Mouse (Mus musculus): Measurements from ENCODE around the gene Dnah2. TPM values are rescaled to one million over a fixed set of nuclear protein-coding genes. Genes with fewer than 3 reads are reported as not detected.

Dnah2 gene
- total and polyA plus RNA-seq, 2 experiments from 2014 or later = 3.9 to 9.5 TPM

DNA sequence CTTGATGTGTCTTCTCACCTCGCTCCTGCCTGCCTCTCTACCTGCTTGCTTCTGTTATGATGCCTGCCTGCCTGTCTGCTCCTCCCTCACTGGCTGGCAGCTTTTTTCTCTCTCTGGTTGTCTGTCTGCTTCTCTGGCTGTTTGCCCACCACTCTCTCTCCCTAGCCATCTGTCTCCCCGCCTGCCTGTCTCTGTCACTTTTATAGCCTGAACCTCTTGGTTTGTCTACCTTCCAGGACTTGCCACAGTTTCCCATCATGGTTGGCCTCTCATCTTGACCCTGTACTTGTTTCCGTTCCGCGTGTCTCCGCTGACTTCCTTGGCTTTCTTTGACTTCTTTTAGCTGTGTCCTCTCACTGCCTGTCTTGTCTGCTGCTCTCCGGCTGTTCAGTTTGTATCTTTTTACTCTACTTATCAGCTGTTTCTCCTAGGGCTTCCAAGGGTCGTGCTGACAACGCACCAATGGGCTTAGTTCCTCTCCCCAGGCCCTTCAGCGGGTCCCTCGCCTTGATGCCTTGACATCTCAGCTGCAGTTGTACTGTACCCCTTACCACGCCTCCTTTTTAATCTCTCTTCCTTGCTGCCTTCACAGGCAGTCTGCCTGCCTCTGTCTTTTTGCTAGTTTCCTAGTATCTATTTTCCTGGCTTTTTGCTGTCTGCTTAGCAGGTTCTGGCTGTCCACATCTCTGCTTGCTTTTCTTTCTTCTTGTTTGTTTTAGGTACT lies 176.7 kb downstream of the Dnah2 start:
- H3K4me3 ChIP-seq (ENCODE audit: low read depth, low read length) = no peak overlapping the region
- H3K4me1 ChIP-seq (ENCODE audit: insufficient read depth, low read length) = peaks cover 6% of the 10 kb centered on the region; the same call in 1 of the 2 replicates
- H3K9me3 ChIP-seq (ENCODE audit: low read length) = no peaks in the 10 kb centered on the region
- peak overlapping the region; percentile 35 for H3K4me2 ChIP-seq (ENCODE audit: low read depth, low read length, poor library complexity, severe bottlenecking)
- no peak for ATAC-seq (ENCODE audit: low FRiP score)
- no peaks in the 10 kb centered on the region for H3K27me3 ChIP-seq (ENCODE audit: insufficient read depth, low read length)
- peak overlapping the region; percentile 33; the same call in 1 of the 2 replicates for H3K9ac ChIP-seq (replicated peaks; ENCODE audit: low read length, poor library complexity, severe bottlenecking)
- peak overlapping the region; percentile 63 for H3K27ac ChIP-seq (ENCODE audit: low read depth, low read length)
- H3K36me3 ChIP-seq (ENCODE audit: insufficient read depth, low read length) = peaks cover 5% of the 10 kb centered on the region; the same call in 1 of the 2 replicates
- DNase-seq (ENCODE audit: low spot score) = peak; percentile 67
- WGBS = 36% methylated on average over 12 of the region's 12 CpGs
- no peak for TF ChIP-seq CTCF (IDR thresholded peaks at IDR 0.05)

- peaks cover 5% of the 10 kb centered on the region; the same call in 1 of the 2 replicates for H3K36me3 ChIP-seq (ENCODE audit: insufficient read depth, low read length)
- no peaks in the 10 kb centered on the region for H3K9me3 ChIP-seq (ENCODE audit: low read length)
- H3K27ac ChIP-seq (ENCODE audit: low read depth, low read length) = peak overlapping the region; percentile 63
- no peaks in the 10 kb centered on the region for H3K27me3 ChIP-seq (ENCODE audit: insufficient read depth, low read length)
- 31% methylated on average over 12 of the region's 12 CpGs for WGBS
- peaks cover 6% of the 10 kb centered on the region; the same call in 1 of the 2 replicates for H3K4me1 ChIP-seq (ENCODE audit: insufficient read depth, low read length)
- ATAC-seq (ENCODE audit: low FRiP score) (no peak), DNase-seq (ENCODE audit: low spot score) (no peak)
- TF ChIP-seq CTCF (IDR thresholded peaks at IDR 0.05) = no peak
- H3K4me3 ChIP-seq (ENCODE audit: low read depth, low read length) = peak overlapping the region; percentile 3; the same call in 1 of the 2 replicates
- H3K4me2 ChIP-seq (ENCODE audit: low read depth, low read length, poor library complexity, severe bottlenecking) = peak overlapping the region; percentile 35
- H3K9ac ChIP-seq (replicated peaks; ENCODE audit: low read length, poor library complexity, severe bottlenecking) = peak overlapping the region; percentile 33; the same call in 1 of the 2 replicates
Observed at GRCm38 (mm10) chr11:69371601-69372000, 177.3 kb downstream of the Dnah2 start.

DNA sequence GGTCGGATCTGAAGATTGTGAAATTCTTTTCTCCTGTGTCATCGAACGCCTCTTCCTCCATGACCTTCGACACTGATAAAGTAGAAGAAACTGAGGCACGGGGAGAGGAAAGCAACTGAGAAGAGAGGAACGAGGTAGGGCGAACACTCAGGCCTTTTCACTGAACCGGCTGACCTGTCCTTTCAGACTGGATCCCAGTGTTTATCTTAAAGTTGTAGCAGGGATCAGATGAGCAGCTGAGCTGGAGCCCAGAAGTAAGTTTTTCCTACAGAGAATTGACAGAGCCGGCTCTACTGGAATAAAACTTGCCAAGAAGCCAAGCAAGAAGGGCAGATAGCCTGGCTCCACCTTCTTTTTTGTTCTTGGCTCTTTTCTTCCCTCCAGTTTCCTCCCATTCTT lies 178.1 kb downstream of the Dnah2 start:
- no peak for DNase-seq (ENCODE audit: low spot score)
- WGBS = 15% methylated on average over 9 of the region's 9 CpGs
- peak overlapping the region; percentile 63 for H3K27ac ChIP-seq (ENCODE audit: low read depth, low read length)
- H3K27me3 ChIP-seq (ENCODE audit: insufficient read depth, low read length) = no peaks in the 10 kb centered on the region
- peak overlapping the region; percentile 3; the same call in 1 of the 2 replicates for H3K4me3 ChIP-seq (ENCODE audit: low read depth, low read length)
- H3K9ac ChIP-seq (replicated peaks; ENCODE audit: low read length, poor library complexity, severe bottlenecking) = 0 out of 2 replicates have a peak overlapping the region, but pooled peaks have one; percentile 14
- H3K4me2 ChIP-seq (ENCODE audit: low read depth, low read length, poor library complexity, severe bottlenecking) = peak overlapping the region; percentile 35
- peaks cover 8% of the 10 kb centered on the region; the same call in 1 of the 2 replicates for H3K4me1 ChIP-seq (ENCODE audit: insufficient read depth, low read length)
- ATAC-seq (ENCODE audit: low FRiP score) = no peak
- H3K9me3 ChIP-seq (ENCODE audit: low read length) = no peaks in the 10 kb centered on the region
- no peak for TF ChIP-seq CTCF (IDR thresholded peaks at IDR 0.05)
- H3K36me3 ChIP-seq (ENCODE audit: insufficient read depth, low read length) = peaks cover 4% of the 10 kb centered on the region; the same call in 1 of the 2 replicates

Small RNA genes within 50 kb of the gene (microRNA-seq; reads per million reads assigned to microRNA genes)
- not detected for gene Gm27493 (ENCODE audit: borderline number of aligned reads)

Other genes starting within 250 kb of the Dnah2 start
- gene Cntrob, start 225.3 kb downstream of the Dnah2 start, total RNA-seq (2014; rRNA removed) = 15.3 and 16.2 TPM in 2 replicates
- 10.2 and 13.6 TPM in 2 replicates for gene Cntrob, start 225.3 kb downstream of the Dnah2 start, polyA plus RNA-seq (2015; fragmentation: Nextera tagmentation; extraction: Ambion mirVana)
- gene Trappc1, start 225.1 kb downstream of the Dnah2 start, total RNA-seq (2014; rRNA removed) = 128 and 205 TPM in 2 replicates
- gene Trappc1, start 225.1 kb downstream of the Dnah2 start, polyA plus RNA-seq (2015; fragmentation: Nextera tagmentation; extraction: Ambion mirVana) = 161 and 177 TPM in 2 replicates
- gene Kcnab3, start 222.9 kb downstream of the Dnah2 start, total RNA-seq (2014; rRNA removed) = 3.2 and 7.6 TPM in 2 replicates
- gene Kcnab3, start 222.9 kb downstream of the Dnah2 start, polyA plus RNA-seq (2015; fragmentation: Nextera tagmentation; extraction: Ambion mirVana) = 5.4 and 5.6 TPM in 2 replicates
- gene Rnf227, start 208.6 kb downstream of the Dnah2 start, total RNA-seq (2014; rRNA removed) = 245 and 310 TPM in 2 replicates
- 382 and 383 TPM in 2 replicates for gene Rnf227, start 208.6 kb downstream of the Dnah2 start, polyA plus RNA-seq (2015; fragmentation: Nextera tagmentation; extraction: Ambion mirVana)
- gene Chd3, start 179.7 kb downstream of the Dnah2 start, total RNA-seq (2014; rRNA removed) = 284 and 298 TPM in 2 replicates
- gene Chd3, start 179.7 kb downstream of the Dnah2 start, polyA plus RNA-seq (2015; fragmentation: Nextera tagmentation; extraction: Ambion mirVana) = 51.6 and 58.9 TPM in 2 replicates
- 32.6 and 95.9 TPM in 2 replicates for gene Naa38, start 153.6 kb downstream of the Dnah2 start, total RNA-seq (2014; rRNA removed)
- 120 and 147 TPM in 2 replicates for gene Naa38, start 153.6 kb downstream of the Dnah2 start, polyA plus RNA-seq (2015; fragmentation: Nextera tagmentation; extraction: Ambion mirVana)
- gene Cyb5d1, start 153.5 kb downstream of the Dnah2 start, total RNA-seq (2014; rRNA removed) = 16.5 and 22.6 TPM in 2 replicates
- gene Cyb5d1, start 153.5 kb downstream of the Dnah2 start, polyA plus RNA-seq (2015; fragmentation: Nextera tagmentation; extraction: Ambion mirVana) = 18.2 and 18.8 TPM in 2 replicates
- gene Tmem88, start 150.9 kb downstream of the Dnah2 start, total RNA-seq (2014; rRNA removed) = 4.4 and 5.7 TPM in 2 replicates
- gene Tmem88, start 150.9 kb downstream of the Dnah2 start, polyA plus RNA-seq (2015; fragmentation: Nextera tagmentation; extraction: Ambion mirVana) = 5.8 and 6.3 TPM in 2 replicates
- gene Kdm6b, start 135.4 kb downstream of the Dnah2 start, total RNA-seq (2014; rRNA removed) = 12.1 and 14.5 TPM in 2 replicates
- gene Kdm6b, start 135.4 kb downstream of the Dnah2 start, polyA plus RNA-seq (2015; fragmentation: Nextera tagmentation; extraction: Ambion mirVana) = 18.9 and 22.7 TPM in 2 replicates
- 145 and 155 TPM in 2 replicates for gene Efnb3, start 11.1 kb upstream of the Dnah2 start, total RNA-seq (2014; rRNA removed)
- 151 and 166 TPM in 2 replicates for gene Efnb3, start 11.1 kb upstream of the Dnah2 start, polyA plus RNA-seq (2015; fragmentation: Nextera tagmentation; extraction: Ambion mirVana)
- 15.7 and 16.8 TPM in 2 replicates for gene Wrap53, start 31.1 kb upstream of the Dnah2 start, total RNA-seq (2014; rRNA removed)
- 12.6 and 14.2 TPM in 2 replicates for gene Wrap53, start 31.1 kb upstream of the Dnah2 start, polyA plus RNA-seq (2015; fragmentation: Nextera tagmentation; extraction: Ambion mirVana)
- gene Trp53, start 31.2 kb upstream of the Dnah2 start, total RNA-seq (2014; rRNA removed) = 29.5 and 34.5 TPM in 2 replicates
- 30.3 and 31.9 TPM in 2 replicates for gene Trp53, start 31.2 kb upstream of the Dnah2 start, polyA plus RNA-seq (2015; fragmentation: Nextera tagmentation; extraction: Ambion mirVana)
- gene Atp1b2, start 56.8 kb upstream of the Dnah2 start, total RNA-seq (2014; rRNA removed) = 145 and 161 TPM in 2 replicates
- 167 and 175 TPM in 2 replicates for gene Atp1b2, start 56.8 kb upstream of the Dnah2 start, polyA plus RNA-seq (2015; fragmentation: Nextera tagmentation; extraction: Ambion mirVana)
- not detected in 2 replicates for gene Shbg, start 68.8 kb upstream of the Dnah2 start, total RNA-seq (2014; rRNA removed)
- not detected in 2 replicates for gene Shbg, start 68.8 kb upstream of the Dnah2 start, polyA plus RNA-seq (2015; fragmentation: Nextera tagmentation; extraction: Ambion mirVana)
- 10.5 and 13.3 TPM in 2 replicates for gene Sat2, start 72.9 kb upstream of the Dnah2 start, total RNA-seq (2014; rRNA removed)
- gene Sat2, start 72.9 kb upstream of the Dnah2 start, polyA plus RNA-seq (2015; fragmentation: Nextera tagmentation; extraction: Ambion mirVana) = 29.6 and 29.9 TPM in 2 replicates
- 76.6 and 84.1 TPM in 2 replicates for gene Fxr2, start 83.9 kb upstream of the Dnah2 start, total RNA-seq (2014; rRNA removed)
- gene Fxr2, start 83.9 kb upstream of the Dnah2 start, polyA plus RNA-seq (2015; fragmentation: Nextera tagmentation; extraction: Ambion mirVana) = 22.5 and 27.2 TPM in 2 replicates
- gene Sox15, start 106.2 kb upstream of the Dnah2 start, total RNA-seq (2014; rRNA removed) = 0.27 TPM in 1 of 2 replicates, not detected in the other
- gene Sox15, start 106.2 kb upstream of the Dnah2 start, polyA plus RNA-seq (2015; fragmentation: Nextera tagmentation; extraction: Ambion mirVana) = 0.19 and 0.20 TPM in 2 replicates
- 224 and 278 TPM in 2 replicates for gene Mpdu1, start 113.5 kb upstream of the Dnah2 start, total RNA-seq (2014; rRNA removed)
- gene Mpdu1, start 113.5 kb upstream of the Dnah2 start, polyA plus RNA-seq (2015; fragmentation: Nextera tagmentation; extraction: Ambion mirVana) = 118 and 123 TPM in 2 replicates
- gene Cd68, start 117.0 kb upstream of the Dnah2 start, total RNA-seq (2014; rRNA removed) = 7.2 and 10.3 TPM in 2 replicates
- 10.6 and 11.0 TPM in 2 replicates for gene Cd68, start 117.0 kb upstream of the Dnah2 start, polyA plus RNA-seq (2015; fragmentation: Nextera tagmentation; extraction: Ambion mirVana)
- gene Eif4a1, start 123.3 kb upstream of the Dnah2 start, total RNA-seq (2014; rRNA removed) = 767 and 793 TPM in 2 replicates
- gene Eif4a1, start 123.3 kb upstream of the Dnah2 start, polyA plus RNA-seq (2015; fragmentation: Nextera tagmentation; extraction: Ambion mirVana) = 501 and 502 TPM in 2 replicates
- 81.7 and 89.2 TPM in 2 replicates for gene Senp3, start 133.0 kb upstream of the Dnah2 start, total RNA-seq (2014; rRNA removed)
- gene Senp3, start 133.0 kb upstream of the Dnah2 start, polyA plus RNA-seq (2015; fragmentation: Nextera tagmentation; extraction: Ambion mirVana) = 70.3 and 74.0 TPM in 2 replicates
- gene Tnfsf13, start 136.7 kb upstream of the Dnah2 start, total RNA-seq (2014; rRNA removed) = 0.27 and 0.57 TPM in 2 replicates
- gene Tnfsf13, start 136.7 kb upstream of the Dnah2 start, polyA plus RNA-seq (2015; fragmentation: Nextera tagmentation; extraction: Ambion mirVana) = 0.96 and 1.1 TPM in 2 replicates
- gene Tnfsf12, start 146.7 kb upstream of the Dnah2 start, total RNA-seq (2014; rRNA removed) = 4.7 and 6.2 TPM in 2 replicates
- 4.3 and 4.5 TPM in 2 replicates for gene Tnfsf12, start 146.7 kb upstream of the Dnah2 start, polyA plus RNA-seq (2015; fragmentation: Nextera tagmentation; extraction: Ambion mirVana)
- 1.3 and 1.8 TPM in 2 replicates for gene Tnfsfm13, start 147.0 kb upstream of the Dnah2 start, total RNA-seq (2014; rRNA removed)
- gene Tnfsfm13, start 147.0 kb upstream of the Dnah2 start, polyA plus RNA-seq (2015; fragmentation: Nextera tagmentation; extraction: Ambion mirVana) = 1.2 and 1.9 TPM in 2 replicates
- gene Polr2a, start 209.5 kb upstream of the Dnah2 start, total RNA-seq (2014; rRNA removed) = 16.9 and 25.1 TPM in 2 replicates
- gene Polr2a, start 209.5 kb upstream of the Dnah2 start, polyA plus RNA-seq (2015; fragmentation: Nextera tagmentation; extraction: Ambion mirVana) = 9.0 and 10.2 TPM in 2 replicates
- not detected in 2 replicates for gene Slc35g3, start 212.9 kb upstream of the Dnah2 start, total RNA-seq (2014; rRNA removed)
- gene Slc35g3, start 212.9 kb upstream of the Dnah2 start, polyA plus RNA-seq (2015; fragmentation: Nextera tagmentation; extraction: Ambion mirVana) = 0.23 and 0.26 TPM in 2 replicates
- 31.5 and 34.3 TPM in 2 replicates for gene Zbtb4, start 216.8 kb upstream of the Dnah2 start, total RNA-seq (2014; rRNA removed)
- gene Zbtb4, start 216.8 kb upstream of the Dnah2 start, polyA plus RNA-seq (2015; fragmentation: Nextera tagmentation; extraction: Ambion mirVana) = 4.4 and 5.0 TPM in 2 replicates
- gene Chrnb1, start 246.8 kb upstream of the Dnah2 start, total RNA-seq (2014; rRNA removed) = 1.5 and 1.6 TPM in 2 replicates
- gene Chrnb1, start 246.8 kb upstream of the Dnah2 start, polyA plus RNA-seq (2015; fragmentation: Nextera tagmentation; extraction: Ambion mirVana) = 1.1 TPM in 2 replicates